Mouse (Mus musculus) ES-E14 (cell line): ENCODE measurements around the gene Gm4513. TPM values are rescaled to one million over a fixed set of nuclear protein-coding genes. Genes with fewer than 3 reads are reported as not detected.
"Not testable (repeated sequence)": the region's sequence is repeated elsewhere in the genome, so short reads cannot be mapped to it uniquely, and the experiment has no call there.

Experiments used
- DNase-seq: peaks from one replicate; pipeline ENCODE4 v3.0.0-alpha.2; 2013; ENCODE audit warnings: low read depth, low spot score
- H3K27ac ChIP-seq: 2 replicates; pipeline ENCODE4 v1.5.1; 2012; ENCODE audit warnings: low read depth, mild to moderate bottlenecking, low read length, moderate library complexity, mixed read lengths; ENCODE audit not compliant: poor library complexity, insufficient read depth, severe bottlenecking
- H3K36me3 ChIP-seq: 2 replicates; pipeline ENCODE4 v1.6.1; 2012; ENCODE audit warnings: mild to moderate bottlenecking, low read length, moderate library complexity, mixed read lengths; ENCODE audit not compliant: control insufficient read depth, poor library complexity, insufficient read depth, severe bottlenecking
- H3K4me1 ChIP-seq, 2 experiments: fragments of 150-350 bp in 1 of 2; sonication (generic) in 1 of 2; 2 replicates each; pipeline ENCODE4 v1.6.1; 2012; ENCODE audit warnings: low read length in 2 of 2, mild to moderate bottlenecking in 1 of 2, mixed read lengths in 1 of 2; ENCODE audit not compliant: control insufficient read depth in 2 of 2, insufficient read depth in 2 of 2, poor library complexity in 1 of 2
- H3K4me3 ChIP-seq, 2 experiments: fragments of 150-350 bp in 1 of 2; sonication (generic) in 1 of 2; 2 replicates each; pipeline ENCODE4 v1.5.1; 2012; ENCODE audit warnings: low read length in 2 of 2, low read depth in 1 of 2, mild to moderate bottlenecking in 1 of 2, mixed read lengths in 1 of 2; ENCODE audit not compliant: insufficient read depth in 1 of 2, poor library complexity in 1 of 2, severe bottlenecking in 1 of 2
- H3K9ac ChIP-seq: 2 replicates; pipeline ENCODE4 v1.6.1; 2012; ENCODE audit warnings: low read depth, mild to moderate bottlenecking, low read length, mixed read lengths; ENCODE audit not compliant: poor library complexity, insufficient read depth, severe bottlenecking
- H3K9me3 ChIP-seq: fragments of 150-350 bp; sonication (generic); 2 replicates; pipeline ENCODE4 v1.6.1; 2012; ENCODE audit warnings: low read depth, mild to moderate bottlenecking, low read length; ENCODE audit not compliant: control insufficient read depth, insufficient read depth
- in situ Hi-C, 2 experiments: fragments of 600-800 bp; cut with MboI; formaldehyde crosslinking; loops; one replicate each; pipeline ENCODE4 v1.15.1; 2025; ENCODE audit warnings: low sequenced_read_pairs in 2 of 2, inconsistent platforms in 1 of 2; ENCODE audit not compliant: unreplicated experiment in 2 of 2
- total RNA-seq: library from RNA; depleted of rRNA; stranded (reverse); fragments of 300-350 nt; gene quantifications from 2 replicates; pipeline ENCODE4 v1.2.3, GENCODE M21; 2012; rRNA removed

Gm4513 gene
- total RNA-seq = not detected in 2 replicates

GRCm38 (mm10) chr7:20598921-20599320 lies at the start of gene Gm4513:
Gm4513 (minus strand) TSS chr7:20599021.
- H3K36me3 ChIP-seq, H3K4me1 ChIP-seq, H3K9me3 ChIP-seq, H3K27ac ChIP-seq, in situ Hi-C loops, DNase-seq, H3K9ac ChIP-seq, H3K4me3 ChIP-seq: not testable (repeated sequence)

GRCm38 (mm10) chr7:20576141-20576540 lies 22.7 kb downstream of the Gm4513 start, which contains the start of gene Gm4141:
Gm4141 (minus strand) TSS chr7:20576241.
- in situ Hi-C loops, H3K4me3 ChIP-seq, H3K9ac ChIP-seq, H3K9me3 ChIP-seq, H3K36me3 ChIP-seq, DNase-seq, H3K27ac ChIP-seq, H3K4me1 ChIP-seq: not testable (repeated sequence)

GRCm38 (mm10) chr7:20545657-20546056 lies 53.2 kb downstream of the Gm4513 start, which contains the start of gene Gm5726:
Gm5726 (minus strand) TSS chr7:20545757.
- H3K9me3 ChIP-seq, H3K36me3 ChIP-seq, H3K27ac ChIP-seq, H3K4me1 ChIP-seq, H3K9ac ChIP-seq, DNase-seq, in situ Hi-C loops, H3K4me3 ChIP-seq: not testable (repeated sequence)

Other genes starting within 250 kb of the Gm4513 start
- gene Gm5728, start 223.6 kb downstream of the Gm4513 start, total RNA-seq = not detected in 2 replicates
- not detected in 2 replicates for gene Vmn1r100, start 181.1 kb downstream of the Gm4513 start, total RNA-seq
- gene Vmn1r101, start 156.4 kb downstream of the Gm4513 start, total RNA-seq = not detected in 2 replicates
- not detected in 2 replicates for gene Gm10670, start 124.1 kb downstream of the Gm4513 start, total RNA-seq
- not detected in 2 replicates for gene Vmn1r103, start 88.5 kb downstream of the Gm4513 start, total RNA-seq
- not detected in 2 replicates for gene Vmn1r104, start 65.2 kb downstream of the Gm4513 start, total RNA-seq
- gene Gm5726, start 53.3 kb downstream of the Gm4513 start, total RNA-seq = not detected in 2 replicates
- not detected in 2 replicates for gene Gm4141, start 22.8 kb downstream of the Gm4513 start, total RNA-seq
- not detected in 2 replicates for gene Vmn1r107, start 69.9 kb upstream of the Gm4513 start, total RNA-seq
- not detected in 2 replicates for gene Vmn1r111, start 104.2 kb upstream of the Gm4513 start, total RNA-seq
- gene Gm10668, start 131.6 kb upstream of the Gm4513 start, total RNA-seq = not detected in 2 replicates
- gene Vmn1r112, start 172.2 kb upstream of the Gm4513 start, total RNA-seq = not detected in 2 replicates
- not detected in 2 replicates for gene Vmn1r113, start 188.3 kb upstream of the Gm4513 start, total RNA-seq
- gene Vmn1r114, start 213.2 kb upstream of the Gm4513 start, total RNA-seq = not detected in 2 replicates
- not detected in 2 replicates for gene Vmn1r115, start 246.0 kb upstream of the Gm4513 start, total RNA-seq